Mouse (Mus musculus) left cerebral cortex, adult 9 months (tissue): ENCODE results near the gene Gkap1.

ENCODE experiments used
- DNase-seq, 2 experiments: peaks; one replicate each; pipeline ENCODE4 v3.0.0; 2022; ENCODE audit warnings: low spot score in 2 of 2

The Gkap1 gene

DNA sequence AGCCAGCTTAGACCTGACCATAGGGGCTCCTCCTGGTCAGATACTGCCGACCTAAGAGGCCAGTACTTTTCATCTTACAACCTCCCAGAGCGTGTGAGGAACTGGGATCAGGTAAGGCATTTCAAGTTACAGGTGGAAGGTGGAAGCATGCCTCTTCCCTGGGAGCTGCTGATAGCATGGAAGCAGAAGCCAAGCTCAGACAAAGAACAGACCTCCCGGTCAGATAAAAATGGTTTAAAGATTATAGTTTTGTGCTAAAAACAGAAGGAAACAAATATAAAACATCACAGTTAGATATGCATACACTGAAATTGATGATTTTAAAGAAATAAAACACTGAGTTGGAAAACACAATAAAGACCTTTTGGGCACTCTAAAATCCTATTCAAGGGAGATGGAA, 8.6 kb downstream of the Gkap1 start:
- DNase-seq, result no peak

DNA sequence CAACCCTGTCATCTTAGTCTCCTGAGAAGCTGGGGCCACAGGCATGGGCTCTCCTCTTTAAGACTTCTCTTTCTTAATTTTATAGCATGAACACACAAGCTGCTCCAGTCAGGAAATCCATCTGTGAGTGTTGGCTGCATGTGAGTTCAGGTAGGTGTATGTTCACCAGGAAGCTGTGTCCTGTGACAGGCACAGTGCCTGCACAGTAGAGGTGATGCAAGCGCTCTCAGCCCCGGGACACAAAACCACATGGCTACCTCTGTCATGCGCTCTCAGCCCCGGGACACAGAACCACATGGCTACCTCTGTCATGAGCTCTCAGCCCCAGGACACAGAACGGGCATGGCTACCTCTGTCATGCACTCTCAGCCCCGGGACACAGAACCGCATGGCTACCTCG, 12.0 kb downstream of the Gkap1 start:
- no peak for DNase-seq

DNA sequence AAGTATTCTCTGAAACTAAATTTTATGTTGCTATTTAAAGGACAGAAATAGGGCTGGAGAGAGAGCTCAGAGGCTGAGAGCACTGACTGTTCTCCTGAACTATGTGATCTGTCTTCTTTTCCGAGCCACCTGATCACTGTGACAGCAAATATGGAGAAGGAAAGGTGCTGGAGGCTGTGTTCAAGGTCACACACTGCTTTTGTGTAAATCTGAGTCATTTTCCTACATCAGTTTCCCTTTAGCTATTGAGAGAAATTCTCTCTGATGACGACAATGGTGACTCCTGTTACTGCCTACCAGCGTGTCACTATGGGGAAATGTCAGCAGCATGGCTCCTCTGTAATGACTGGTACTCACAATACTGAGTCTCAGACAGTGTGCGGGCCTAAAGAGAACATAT, 13.8 kb downstream of the Gkap1 start:
- DNase-seq, result no peak

DNA sequence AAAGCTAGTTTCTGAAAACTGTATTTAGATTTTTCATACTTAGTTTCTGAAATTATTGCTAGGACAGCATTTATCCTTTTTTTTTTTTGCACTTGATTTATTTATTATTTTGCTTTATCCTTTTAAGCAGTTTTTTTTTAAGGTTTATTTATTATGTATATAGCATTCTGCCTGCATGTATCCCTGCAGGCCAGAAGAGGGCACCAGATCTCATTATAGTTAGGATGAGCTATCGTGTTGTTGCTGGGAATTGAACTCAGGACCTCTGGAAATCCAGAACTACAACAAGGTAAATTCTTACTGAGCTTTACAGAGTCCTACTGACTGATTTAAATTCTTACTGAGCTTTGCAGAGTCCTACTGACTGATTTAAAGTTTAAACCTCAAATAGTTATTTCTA, 22.2 kb downstream of the Gkap1 start:
- DNase-seq, result no peak

DNA sequence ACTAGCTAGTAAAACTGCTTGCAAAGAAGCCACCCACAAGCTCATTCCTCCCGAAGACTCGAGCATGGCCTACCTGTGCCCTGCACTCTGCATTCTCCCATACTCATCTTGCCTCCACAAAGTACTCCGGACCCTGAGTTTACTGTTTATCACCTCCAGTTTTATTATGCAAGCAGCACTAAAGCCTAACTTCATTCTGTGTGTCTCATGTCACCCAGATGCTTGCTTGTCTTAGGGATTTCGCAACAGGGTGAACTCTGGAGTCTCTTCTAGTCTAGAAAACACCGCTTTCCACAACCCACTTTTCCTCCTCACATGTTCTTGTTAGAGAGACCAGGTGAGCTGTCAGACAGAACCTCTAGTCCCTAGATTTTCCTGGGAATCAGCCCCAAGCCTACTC, 26.5 kb downstream of the Gkap1 start:
- DNase-seq, result no peak

DNA sequence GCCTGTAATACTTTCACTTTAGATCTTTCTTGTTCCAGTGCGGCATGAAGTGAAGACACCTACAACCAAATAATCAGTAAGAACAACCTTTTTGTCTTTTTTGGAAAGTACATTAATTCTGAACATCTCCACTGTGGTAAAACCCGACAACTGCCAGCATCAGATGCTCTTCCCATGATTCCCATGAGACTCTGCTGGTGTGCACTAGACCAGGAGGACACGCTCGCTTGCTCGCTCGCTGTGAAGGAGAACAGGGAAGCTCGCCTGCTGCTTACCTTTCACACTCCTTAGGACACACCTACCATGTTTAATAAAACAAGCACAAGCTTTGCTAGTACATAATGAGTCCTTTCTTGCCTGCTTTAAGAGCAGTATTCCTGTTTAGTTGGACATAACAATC, 39.0 kb downstream of the Gkap1 start:
- no peak for DNase-seq

DNA sequence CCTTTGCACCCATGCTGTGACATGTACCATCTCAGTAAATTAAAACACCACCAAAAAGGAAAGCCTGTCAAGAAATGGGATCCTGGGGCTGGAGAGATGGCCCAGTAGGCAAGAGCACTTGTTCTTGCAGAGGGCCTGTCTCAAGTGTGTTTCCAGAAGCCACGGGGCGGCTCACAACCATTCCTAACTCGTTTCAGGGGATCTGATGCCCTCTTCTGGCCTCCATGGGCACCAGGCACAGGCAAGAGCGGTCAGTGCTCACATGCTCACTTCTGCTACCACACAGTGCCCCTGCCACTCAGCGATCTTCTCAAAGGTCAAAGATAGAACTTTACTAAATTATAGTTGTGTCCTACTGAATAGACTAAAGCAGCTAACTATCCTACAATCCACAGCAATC, 42.9 kb downstream of the Gkap1 start:
- DNase-seq, result peak in 1 of 2 experiments; percentile 31

DNA sequence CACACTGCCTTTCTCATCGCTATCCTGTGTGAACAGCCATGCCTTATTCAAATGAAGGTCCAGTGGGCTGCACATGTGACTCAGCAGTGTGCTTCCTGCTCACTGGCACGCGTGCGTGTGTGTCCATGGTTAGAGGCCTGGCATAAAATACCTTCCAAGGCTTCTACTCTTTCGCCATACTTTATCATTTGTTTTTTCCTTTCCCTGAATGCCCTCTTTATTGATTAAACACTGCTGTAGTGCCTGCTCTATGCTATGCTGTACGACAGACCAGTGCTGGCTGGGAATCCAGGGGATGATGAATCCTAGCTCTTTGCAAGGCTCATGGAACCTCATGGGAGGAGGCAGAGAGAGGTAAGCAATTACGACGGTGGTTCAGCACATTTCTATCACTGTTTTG, 43.4 kb downstream of the Gkap1 start:
- DNase-seq, result no peak

DNA sequence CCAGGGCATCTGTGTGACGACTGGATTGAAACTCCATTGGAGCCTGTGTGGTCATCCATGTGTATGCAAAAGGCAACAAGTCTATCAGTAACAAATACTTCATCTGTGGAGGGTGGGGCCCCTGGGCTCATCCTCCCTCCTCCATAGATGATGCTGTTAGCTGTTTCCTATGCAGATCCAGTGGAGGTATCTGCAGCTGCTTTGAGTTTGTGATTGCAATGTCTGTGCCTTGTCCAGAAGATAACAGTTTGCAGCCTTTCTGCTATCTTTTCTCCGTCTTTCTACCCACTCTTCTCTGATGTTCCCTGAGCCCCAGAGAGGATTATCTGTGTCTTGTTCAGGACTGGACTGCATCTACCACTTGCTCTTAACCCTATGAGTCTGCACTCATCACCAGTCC, 46.9 kb downstream of the Gkap1 start:
- no peak for DNase-seq

DNA sequence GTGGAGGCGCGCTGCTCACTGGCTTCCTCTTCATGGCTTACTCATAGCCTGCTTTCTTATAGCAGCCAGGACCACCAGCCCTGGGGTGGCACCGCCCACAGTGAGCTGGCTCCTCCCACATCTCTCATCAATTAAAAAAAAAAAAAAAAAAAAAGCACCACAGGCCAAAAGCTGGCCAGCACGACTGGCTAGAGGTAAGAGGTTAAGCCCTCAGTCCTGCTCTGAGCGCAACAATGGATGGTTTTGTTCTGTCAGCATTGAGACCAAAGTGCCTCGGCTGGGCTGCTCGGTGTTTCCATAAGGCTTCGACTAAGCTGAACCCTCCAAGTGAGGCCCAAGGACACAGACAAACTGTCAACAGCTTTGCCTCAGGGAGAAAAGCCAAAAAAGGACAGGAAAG, 49.8 kb downstream of the Gkap1 start:
- DNase-seq, result no peak

DNA sequence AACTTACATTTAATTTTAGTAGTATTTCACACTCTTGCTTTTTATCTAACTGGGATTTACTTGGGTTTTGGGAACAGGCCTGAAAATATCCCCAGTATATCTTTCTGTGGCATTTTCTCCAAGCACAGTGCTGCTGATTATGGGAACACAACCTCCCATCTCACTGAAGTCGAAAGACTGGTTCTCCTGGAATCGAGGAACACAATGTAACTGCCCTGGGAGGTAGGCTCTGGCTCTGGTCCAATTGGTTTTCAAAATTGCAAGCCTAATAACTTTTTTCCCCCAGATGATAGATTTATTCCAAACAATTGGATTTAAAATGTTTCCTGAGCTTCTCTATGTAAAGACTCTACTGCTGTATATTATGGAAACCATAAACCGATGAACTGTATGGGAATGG, 55.3 kb downstream of the Gkap1 start:
- DNase-seq, result no peak

DNA sequence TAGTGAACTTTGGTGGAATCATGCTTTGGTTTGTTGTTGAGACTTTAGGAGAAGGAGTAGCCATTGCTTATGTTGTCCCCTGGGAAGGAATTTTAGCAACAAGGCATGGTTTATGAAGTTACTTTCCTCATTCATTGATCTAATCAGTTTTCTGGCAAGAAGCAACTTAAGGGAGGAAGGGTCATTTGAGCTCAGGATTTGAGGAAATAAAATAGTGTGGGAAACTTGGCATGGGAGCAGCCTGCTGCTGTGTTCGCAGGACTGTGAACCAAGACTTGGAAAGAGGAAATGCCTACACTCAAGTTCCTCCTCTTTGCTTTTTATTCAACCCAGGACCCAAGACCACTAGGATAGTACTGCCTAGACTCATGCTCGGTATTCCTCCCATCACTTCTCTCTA, 58.0 kb downstream of the Gkap1 start:
- no peak for DNase-seq

DNA sequence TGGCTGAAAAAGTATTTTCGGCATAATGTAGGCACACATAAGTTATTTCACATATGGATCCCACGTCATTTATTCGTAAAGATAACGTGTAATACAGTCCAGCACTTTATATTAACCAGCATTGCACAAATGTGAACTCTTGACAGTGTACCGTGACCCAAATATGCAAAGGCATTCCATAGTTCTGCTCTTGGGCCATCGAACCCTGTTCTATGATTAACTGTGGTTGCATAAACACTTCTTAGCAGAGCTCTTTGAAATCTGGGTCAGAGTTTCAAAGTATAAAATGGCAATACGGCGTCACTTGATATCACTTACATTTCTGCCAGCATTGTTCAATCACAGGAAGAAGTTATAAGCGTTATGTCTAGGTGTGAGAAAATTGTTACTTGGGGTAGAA, 59.1 kb downstream of the Gkap1 start:
- no peak for DNase-seq

DNA sequence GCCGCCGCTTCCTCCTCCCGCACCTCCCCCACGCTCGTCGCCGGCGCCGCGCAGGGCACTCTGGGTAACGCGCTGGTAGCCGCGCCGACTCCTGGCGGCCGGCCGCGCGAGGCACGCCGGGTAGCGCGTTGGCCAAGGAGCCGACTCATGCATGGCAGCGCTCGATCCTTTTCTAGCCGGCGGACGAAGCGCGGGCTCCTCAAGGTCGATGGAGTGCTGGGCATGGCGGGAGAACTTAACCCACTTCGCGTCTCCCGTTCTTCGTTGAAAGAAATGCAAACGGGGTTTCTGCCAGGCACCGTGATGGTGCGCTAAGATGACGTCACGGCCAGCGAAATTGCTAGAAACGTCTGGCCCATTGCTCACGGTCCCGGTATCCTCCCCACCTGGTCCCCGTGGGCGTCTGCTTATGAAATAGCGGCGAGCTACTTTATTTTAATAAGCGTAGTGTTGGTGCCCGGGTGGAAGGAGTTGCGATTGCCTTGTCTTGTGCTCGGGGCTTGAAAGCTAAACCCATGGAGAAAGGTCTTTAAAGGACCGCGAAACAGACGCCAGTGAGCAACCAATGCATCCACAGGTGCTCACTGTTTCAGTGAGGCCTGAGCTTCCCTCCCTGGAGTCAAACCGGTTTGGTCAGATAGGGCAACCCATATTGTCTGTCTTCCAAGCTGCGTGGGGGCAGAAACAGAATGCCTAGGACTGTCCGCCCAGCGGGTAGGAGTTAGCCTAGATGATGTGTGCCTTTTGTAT, 59.7 kb downstream of the Gkap1 start, which contains the start of gene Ubqln1:
Gene Ubqln1, minus strand, starts transcription at position 62 of the 750 bp plus-strand sequence.
- DNase-seq, result peak; percentile 59 to 87

DNA sequence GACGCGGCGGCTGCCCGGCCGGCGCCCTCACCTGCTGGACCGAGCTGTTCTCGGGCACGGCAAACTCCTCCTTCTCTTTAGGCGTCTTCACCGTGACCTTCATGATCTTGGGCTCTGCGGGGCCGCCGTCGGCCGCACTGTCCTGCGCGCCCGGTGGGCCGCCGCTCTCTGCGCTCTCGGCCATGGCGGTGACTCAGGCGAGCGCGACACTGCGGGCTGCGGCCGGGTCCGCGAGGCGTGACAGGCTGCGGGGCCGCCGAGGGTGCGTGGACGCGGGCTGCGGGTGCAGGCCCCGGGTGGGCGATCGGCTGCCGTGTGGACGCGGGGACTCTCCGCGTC, 60.3 kb downstream of the Gkap1 start:
- DNase-seq, result no peak

DNA sequence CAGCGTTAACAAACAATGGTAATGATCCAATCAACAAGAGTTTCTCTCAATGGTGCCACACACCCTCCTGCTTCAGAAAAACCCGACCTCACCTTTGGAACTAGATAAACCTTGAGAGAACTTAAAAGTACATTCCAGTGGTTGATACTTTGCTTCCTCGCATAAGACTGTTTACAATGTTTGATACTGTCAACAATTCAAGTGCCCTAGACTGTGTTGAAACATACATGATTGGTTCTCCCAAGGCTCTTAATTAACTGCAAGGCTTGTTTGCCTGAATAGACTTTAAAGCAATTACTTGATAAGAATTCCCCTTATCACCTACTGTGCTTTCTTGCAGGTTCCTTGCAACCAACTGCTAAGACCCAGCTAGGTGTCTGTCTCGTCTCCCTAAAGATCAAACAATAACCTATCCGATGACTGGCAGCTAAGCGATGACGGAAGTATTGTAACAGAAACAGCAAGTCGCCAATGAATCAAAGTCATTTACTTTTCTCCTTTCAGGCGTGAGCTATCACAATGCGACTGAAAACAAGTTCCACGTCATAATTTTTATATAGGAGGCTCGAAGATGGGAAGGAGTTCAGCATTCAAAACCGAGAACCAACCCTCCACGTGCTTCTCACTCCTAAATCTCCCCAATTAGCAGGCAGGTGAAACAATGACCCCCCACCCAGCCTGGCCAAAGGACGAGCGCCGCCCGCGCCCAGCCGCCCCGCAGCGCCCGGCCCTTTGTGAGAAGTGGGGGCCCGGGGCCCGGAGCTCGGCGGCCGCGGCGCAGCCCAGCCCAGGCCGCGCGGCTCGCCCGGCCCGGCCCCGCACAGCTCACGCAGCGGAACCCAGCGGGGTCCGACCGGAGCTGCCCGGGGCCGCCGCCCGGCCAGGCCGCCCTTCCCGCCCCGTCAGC, 60.9 kb downstream of the Gkap1 start:
- DNase-seq, result no peak

DNA sequence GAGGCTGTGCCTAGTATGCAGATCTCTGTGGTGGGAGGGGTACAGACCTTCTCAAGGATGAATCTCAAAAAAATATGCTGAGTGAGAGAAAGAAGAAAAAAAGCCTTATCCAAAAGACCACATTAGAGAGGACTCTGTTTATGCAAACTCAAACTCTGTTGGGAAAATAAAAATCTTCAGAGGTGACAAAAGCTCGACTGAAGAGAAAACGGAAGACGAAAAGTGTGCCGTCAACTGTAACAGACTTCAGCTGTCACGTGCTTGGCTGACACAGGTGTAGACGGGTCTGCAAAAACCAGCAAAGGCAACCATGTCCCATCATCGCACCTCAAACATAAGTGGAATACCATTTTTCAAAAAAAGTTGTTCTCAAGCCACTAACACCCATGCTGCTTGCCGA, 61.7 kb downstream of the Gkap1 start:
- no peak for DNase-seq

DNA sequence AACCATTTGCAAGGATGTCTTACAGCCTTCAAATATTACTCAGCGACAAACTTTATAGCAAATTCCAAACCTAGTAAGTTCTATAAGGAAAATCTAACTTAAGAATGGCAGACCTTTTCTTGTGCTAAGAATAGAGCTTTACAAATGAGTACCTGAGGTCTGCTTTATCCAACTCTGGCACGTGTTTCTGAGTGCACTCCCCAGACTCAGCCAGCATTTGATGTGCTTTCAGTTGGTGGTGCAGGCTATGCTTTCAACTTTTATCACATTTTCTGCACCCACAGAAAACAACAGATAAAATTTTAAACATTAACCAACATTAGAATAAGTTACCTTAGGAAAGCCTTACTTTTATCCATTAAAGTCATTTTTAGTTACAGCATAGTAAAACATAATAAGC, 63.0 kb downstream of the Gkap1 start:
- no peak for DNase-seq

DNA sequence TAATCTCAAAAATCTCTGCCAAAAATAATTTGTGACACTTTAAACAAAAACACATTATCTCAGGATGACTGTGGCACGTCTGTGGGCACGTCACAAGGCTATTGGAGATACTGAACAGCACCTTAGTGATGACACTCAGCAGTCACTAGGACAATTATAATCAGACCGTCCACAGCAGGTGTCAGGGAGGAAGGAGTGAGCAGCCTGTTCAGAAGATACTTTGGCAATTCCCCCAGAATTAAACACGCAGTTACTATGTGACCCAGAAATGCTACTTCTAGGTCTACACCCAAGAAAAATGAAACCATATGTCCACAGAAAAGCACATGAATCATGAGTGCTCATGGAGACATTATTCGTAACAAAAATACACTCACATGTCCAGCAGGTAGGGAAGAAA, 65.1 kb downstream of the Gkap1 start:
- no peak for DNase-seq

DNA sequence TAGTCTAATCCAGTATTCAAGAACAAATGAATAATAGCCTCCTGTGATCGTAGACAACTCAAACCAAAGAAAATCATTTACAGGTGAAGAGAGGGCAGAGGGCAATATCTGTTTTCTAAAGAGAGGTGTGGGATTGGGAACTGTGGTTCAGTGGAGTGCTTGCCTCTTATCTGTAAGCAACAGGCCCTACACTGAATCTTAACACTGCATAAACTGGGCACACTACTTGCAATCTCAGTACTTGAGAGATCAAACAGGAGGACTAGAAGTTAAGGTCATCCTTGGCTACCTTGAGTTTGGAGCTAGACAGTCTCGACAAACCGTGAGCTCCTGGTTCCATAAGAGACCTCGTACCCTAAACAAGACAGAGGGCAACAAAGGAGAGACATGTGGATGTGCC, 69.4 kb downstream of the Gkap1 start:
- DNase-seq, result no peak

DNA sequence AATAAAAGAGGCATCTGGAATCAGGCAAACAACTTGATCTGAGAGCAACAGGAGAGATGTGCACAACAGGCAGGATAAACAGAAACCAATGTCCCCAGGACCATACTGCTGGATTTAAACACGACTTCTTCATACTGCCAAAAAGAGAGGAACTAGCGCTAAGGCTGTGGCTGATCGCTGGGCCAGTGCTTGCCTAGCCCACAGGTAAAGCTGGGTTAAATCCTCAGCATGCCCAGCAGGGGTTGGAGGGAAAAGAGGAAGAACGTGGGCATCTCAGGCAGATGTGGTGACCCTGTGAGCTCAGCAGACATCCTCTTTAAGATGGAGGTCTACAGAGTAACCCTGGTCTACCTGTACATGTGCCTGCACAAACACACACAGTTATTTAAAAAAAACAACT, 70.5 kb downstream of the Gkap1 start:
- DNase-seq, result no peak

DNA sequence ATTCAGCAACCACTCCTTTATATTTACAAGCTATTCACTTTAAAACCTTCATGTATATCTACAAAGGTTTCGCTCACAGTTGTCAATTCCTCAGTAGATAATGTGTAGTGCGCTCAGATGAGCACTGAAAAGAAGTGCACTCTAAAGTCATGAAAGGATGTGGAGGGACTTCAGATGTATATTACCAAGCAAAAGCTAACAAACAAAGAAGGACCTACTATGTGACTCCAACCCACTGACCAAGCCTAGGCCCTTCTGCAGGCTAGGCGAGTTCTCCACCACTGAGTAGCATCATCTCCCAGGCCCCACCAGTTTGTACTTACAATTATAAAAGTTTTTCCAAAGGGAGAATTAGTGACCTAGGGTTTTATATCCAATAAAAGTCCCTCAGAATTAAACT, 71.3 kb downstream of the Gkap1 start:
- no peak for DNase-seq

DNA sequence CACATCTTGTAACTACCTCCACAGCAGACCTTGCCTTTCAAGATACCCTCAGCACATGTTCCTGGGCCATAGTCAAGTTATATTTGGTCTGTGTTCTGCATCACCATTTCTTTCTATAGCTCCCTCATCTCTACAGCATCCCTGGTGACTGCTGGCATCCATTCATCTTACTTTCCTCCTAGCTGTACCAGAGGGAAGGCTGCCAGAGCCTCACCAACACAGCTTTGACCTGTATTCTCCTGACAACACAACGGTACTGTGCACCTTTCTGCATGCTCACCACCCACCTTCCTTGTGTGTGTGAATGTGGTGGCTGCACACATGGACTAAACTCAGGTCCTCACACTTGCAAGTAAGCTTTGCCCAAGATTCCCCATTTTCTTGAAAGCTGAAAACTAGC, 72.6 kb downstream of the Gkap1 start:
- peak in 1 of 2 experiments; percentile 48 for DNase-seq
